Mouse (Mus musculus) stomach, embryonic 14.5 days (tissue): Measurements from ENCODE around the gene Wwc2. TPM values are rescaled to one million over a fixed set of nuclear protein-coding genes. Genes with fewer than 3 reads are reported as not detected.

Source experiments
- ATAC-seq: fragments of 200-750 bp; cut with Nextera tagmentation; 2 replicates; pipeline ENCODE4 v1.8.0; 2017; ENCODE audit warnings: low read depth, moderate TSS enrichment; ENCODE audit not compliant: insufficient number of reproducible peaks, insufficient read depth, low FRiP score
- H3K27ac ChIP-seq: fragments of 300-500 bp; sonication (generic); 2 replicates; pipeline ENCODE4 v1.5.1; 2014; ENCODE audit warnings: mild to moderate bottlenecking, low read length, moderate library complexity, mixed read lengths
- H3K27me3 ChIP-seq: fragments of 300-500 bp; sonication (generic); 2 replicates; pipeline ENCODE4 v1.6.1; 2014; ENCODE audit warnings: low read length, control low read depth, mixed read lengths; ENCODE audit not compliant: control insufficient read depth, insufficient read depth
- H3K36me3 ChIP-seq: fragments of 300-500 bp; sonication (generic); 2 replicates; pipeline ENCODE4 v1.6.1; 2014; ENCODE audit warnings: mild to moderate bottlenecking, control low read depth, low read length, moderate library complexity, mixed read lengths; ENCODE audit not compliant: control insufficient read depth, insufficient read depth
- H3K4me1 ChIP-seq: fragments of 300-500 bp; sonication (generic); 2 replicates; pipeline ENCODE4 v1.6.1; 2014; ENCODE audit warnings: low read length, control low read depth, mixed read lengths; ENCODE audit not compliant: control insufficient read depth, insufficient read depth
- H3K4me2 ChIP-seq: fragments of 300-500 bp; sonication (generic); replicated peaks from 2 replicates; pipeline ENCODE4 v1.6.1; 2014; ENCODE audit warnings: low read depth, low read length, control low read depth
- H3K4me3 ChIP-seq: fragments of 300-500 bp; sonication (generic); 2 replicates; pipeline ENCODE4 v1.5.1; 2014; ENCODE audit warnings: low read depth, low read length, control low read depth
- H3K9ac ChIP-seq: fragments of 300-500 bp; sonication (generic); replicated peaks from 2 replicates; pipeline ENCODE4 v1.6.1; 2014; ENCODE audit warnings: low read depth, mild to moderate bottlenecking, control low read depth, low read length, moderate library complexity, mixed read lengths
- H3K9me3 ChIP-seq: fragments of 300-500 bp; sonication (generic); 2 replicates; pipeline ENCODE4 v1.6.1; 2016; ENCODE audit warnings: low read depth, low read length, control low read depth; ENCODE audit not compliant: control insufficient read depth
- WGBS: fragments of 180-500 bp; shearing (Covaris S2); extraction: QIAGEN DNeasy Blood & Tissue Kit; methylation state at CpG from one replicate; pipeline ENCODE4 v1.1.7; 2014; 5-methylcytosine and 5-hydroxymethylcytosine counted together
- polyA plus RNA-seq: library from polyadenylated mRNA; unstranded; fragments of >200 nt; fragmentation: Nextera tagmentation; extraction: Ambion mirVana; gene quantifications from 2 replicates; pipeline ENCODE4 v1.2.1, GENCODE M21; 2014

Gene Wwc2
- polyA plus RNA-seq, 1 experiment from 2014 or later, result 12.0 TPM

GRCm38 (mm10) chr8:47883739-47884138, 107.0 kb downstream of the Wwc2 start:
- H3K9ac ChIP-seq, result no peak overlapping the region
- H3K9me3 ChIP-seq, result no peaks in the 10 kb centered on the region
- no peak overlapping the region for H3K4me3 ChIP-seq
- no peak for ATAC-seq
- 85% methylated on average over 8 of the region's 8 CpGs for WGBS
- H3K36me3 ChIP-seq, result peaks cover 8% of the 10 kb centered on the region; the same call in 1 of the 2 replicates
- no peaks in the 10 kb centered on the region for H3K27me3 ChIP-seq
- H3K4me1 ChIP-seq, result no peaks in the 10 kb centered on the region
- no peak overlapping the region for H3K4me2 ChIP-seq
- no peak overlapping the region for H3K27ac ChIP-seq

GRCm38 (mm10) chr8:47878516-47878915, 112.2 kb downstream of the Wwc2 start:
- ATAC-seq, result no peak
- Histone ChIP-seq H3K4me1 (no peaks in the 10 kb centered on the region), H3K4me3 (no peak overlapping the region), H3K36me3 (peaks cover 18% of the 10 kb centered on the region; the same call in 1 of the 2 replicates), H3K27ac (no peak overlapping the region), H3K9ac (no peak overlapping the region), H3K9me3 (no peaks in the 10 kb centered on the region), H3K4me2 (no peak overlapping the region), H3K27me3 (no peaks in the 10 kb centered on the region)
- 69% methylated on average over 3 of the region's 3 CpGs for WGBS

DNA sequence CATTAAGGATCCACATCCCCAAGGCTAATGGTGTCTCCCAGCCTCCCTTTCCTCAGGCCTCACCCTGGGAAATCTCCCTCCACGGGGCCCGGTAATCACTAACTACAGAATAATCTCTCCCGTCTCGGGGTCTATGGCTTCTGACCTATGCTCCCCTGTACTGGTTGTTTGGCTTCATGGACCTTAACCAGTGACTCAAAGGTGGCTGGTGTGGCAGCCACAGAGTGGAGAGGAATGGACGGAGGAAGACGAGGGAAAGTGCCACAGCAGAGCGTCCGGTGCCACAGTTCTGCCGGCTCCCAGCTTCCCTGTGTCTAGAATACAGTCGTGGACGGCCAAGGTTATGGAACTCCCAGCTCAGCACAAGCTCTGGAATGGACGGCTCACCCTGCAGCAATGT, 114.9 kb downstream of the Wwc2 start:
- no peaks in the 10 kb centered on the region for H3K9me3 ChIP-seq
- no peak overlapping the region for H3K4me2 ChIP-seq
- 92% methylated on average over 12 of the region's 12 CpGs for WGBS
- H3K4me1 ChIP-seq, result no peaks in the 10 kb centered on the region
- no peaks in the 10 kb centered on the region for H3K27me3 ChIP-seq
- no peak overlapping the region for H3K4me3 ChIP-seq
- H3K27ac ChIP-seq, result no peak overlapping the region
- no peak for ATAC-seq
- H3K36me3 ChIP-seq, result peaks cover 16% of the 10 kb centered on the region; the same call in 1 of the 2 replicates
- no peak overlapping the region for H3K9ac ChIP-seq

GRCm38 (mm10) chr8:47874497-47875178, 116.1 kb downstream of the Wwc2 start:
- H3K27me3 ChIP-seq, result no peaks in the 10 kb centered on the region
- H3K9me3 ChIP-seq, result no peaks in the 10 kb centered on the region
- H3K9ac ChIP-seq, result no peak overlapping the region
- peaks cover 16% of the 10 kb centered on the region; the same call in 1 of the 2 replicates for H3K36me3 ChIP-seq
- ATAC-seq, result no peak
- 52% methylated on average over 13 of the region's 13 CpGs for WGBS
- no peak overlapping the region for H3K4me2 ChIP-seq
- H3K4me3 ChIP-seq, result no peak overlapping the region
- H3K4me1 ChIP-seq, result no peaks in the 10 kb centered on the region
- no peak overlapping the region for H3K27ac ChIP-seq

- peaks cover 31% of the 10 kb centered on the region for H3K36me3 ChIP-seq
Measured at GRCm38 (mm10) chr8:47872361-47873107, 118.2 kb downstream of the Wwc2 start.

GRCm38 (mm10) chr8:47867067-47867466, 123.7 kb downstream of the Wwc2 start:
- H3K4me3 ChIP-seq, result no peak overlapping the region
- H3K9ac ChIP-seq, result no peak overlapping the region
- ATAC-seq, result peak; percentile 66
- H3K27me3 ChIP-seq, result no peaks in the 10 kb centered on the region
- no peak overlapping the region for H3K27ac ChIP-seq
- H3K9me3 ChIP-seq, result no peaks in the 10 kb centered on the region
- 26% methylated on average over 8 of the region's 8 CpGs for WGBS
- H3K36me3 ChIP-seq, result peaks cover 44% of the 10 kb centered on the region
- H3K4me1 ChIP-seq, result no peaks in the 10 kb centered on the region
- no peak overlapping the region for H3K4me2 ChIP-seq

More at GRCm38 (mm10) chr8:47872361-47873107, 118.2 kb downstream of the Wwc2 start:
- no peaks in the 10 kb centered on the region for H3K27me3 ChIP-seq
- no peak overlapping the region for H3K27ac ChIP-seq
- no peak overlapping the region for H3K4me3 ChIP-seq
- ATAC-seq, result peak; percentile 47; the same call in 1 of the 2 replicates
- no peak overlapping the region for H3K9ac ChIP-seq
- H3K4me1 ChIP-seq, result no peaks in the 10 kb centered on the region
- 49% methylated on average over 13 of the region's 13 CpGs for WGBS
- H3K9me3 ChIP-seq, result no peaks in the 10 kb centered on the region
- no peak overlapping the region for H3K4me2 ChIP-seq

- 80% methylated on average over 8 of the region's 8 CpGs for WGBS
- Histone ChIP-seq H3K4me1 (no peaks in the 10 kb centered on the region), H3K27me3 (no peaks in the 10 kb centered on the region), H3K4me3 (no peak overlapping the region), H3K9me3 (no peaks in the 10 kb centered on the region), H3K27ac (no peak overlapping the region), H3K4me2 (no peak overlapping the region), H3K9ac (no peak overlapping the region), H3K36me3 (peaks cover 44% of the 10 kb centered on the region)
- ATAC-seq, result no peak
Measured at GRCm38 (mm10) chr8:47866568-47866967, 124.2 kb downstream of the Wwc2 start.

DNA sequence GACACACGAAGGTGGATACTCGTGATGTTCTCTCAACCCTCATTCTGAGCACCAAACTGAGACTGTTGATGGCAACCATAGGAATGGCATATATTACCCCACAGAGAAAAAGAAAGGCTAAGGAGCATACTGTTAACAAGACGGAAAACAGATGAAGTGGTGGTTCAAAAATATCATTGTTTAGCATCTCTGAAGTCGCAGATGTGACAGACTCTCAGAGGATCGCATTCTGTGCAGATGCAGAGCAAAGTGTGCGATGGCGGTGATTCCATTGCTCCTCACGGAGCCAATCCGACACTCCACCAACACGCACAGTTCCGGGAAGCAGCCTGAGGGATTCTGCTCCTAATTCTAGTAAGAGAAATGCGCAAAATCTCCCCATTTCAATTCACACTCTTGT, 131.5 kb downstream of the Wwc2 start:
- Histone ChIP-seq H3K36me3 (peaks cover 34% of the 10 kb centered on the region), H3K27ac (no peak overlapping the region), H3K9me3 (no peaks in the 10 kb centered on the region), H3K4me3 (no peak overlapping the region), H3K9ac (no peak overlapping the region), H3K4me1 (no peaks in the 10 kb centered on the region), H3K27me3 (no peaks in the 10 kb centered on the region), H3K4me2 (no peak overlapping the region)
- WGBS, result 90% methylated on average over 12 of the region's 12 CpGs
- no peak for ATAC-seq
